Mouse (Mus musculus): ENCODE data around the gene Skp2.

The Skp2 gene

GRCm38 (mm10) chr15:9074139-9074538 is 81.1 kb downstream of the Skp2 start:
- DNase-seq, result no peak

- DNase-seq, result no peak
These were observed 81.5 kb downstream of the Skp2 start for GRCm38 (mm10) chr15:9073684-9074083.

DNA sequence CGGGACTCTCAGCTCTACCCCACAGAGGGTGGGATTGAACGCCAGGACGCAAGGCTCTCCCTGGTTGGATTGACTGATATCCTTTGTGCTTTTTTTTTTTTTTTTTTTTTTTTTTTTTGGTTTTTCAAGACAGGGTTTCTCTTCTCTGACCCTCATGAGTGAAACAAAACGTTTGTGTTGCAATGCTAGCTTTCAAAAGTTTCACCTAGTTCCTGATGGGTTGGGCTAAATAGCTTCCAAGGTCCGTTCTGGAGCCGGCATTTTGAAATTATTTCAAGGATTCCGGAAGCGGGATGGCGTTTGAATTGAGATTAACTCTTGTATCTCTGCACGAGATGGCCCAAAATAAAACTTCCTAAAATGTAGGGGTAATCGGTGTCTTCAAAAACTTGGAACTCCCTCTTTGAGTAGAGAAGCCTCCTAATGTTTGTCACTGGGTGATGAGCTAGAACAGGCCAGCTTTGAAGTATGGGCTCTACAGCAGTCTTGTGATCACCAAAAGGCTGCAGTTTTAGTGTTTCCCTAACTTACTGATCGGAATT is 82.1 kb downstream of the Skp2 start:
- DNase-seq, result no peak

DNA sequence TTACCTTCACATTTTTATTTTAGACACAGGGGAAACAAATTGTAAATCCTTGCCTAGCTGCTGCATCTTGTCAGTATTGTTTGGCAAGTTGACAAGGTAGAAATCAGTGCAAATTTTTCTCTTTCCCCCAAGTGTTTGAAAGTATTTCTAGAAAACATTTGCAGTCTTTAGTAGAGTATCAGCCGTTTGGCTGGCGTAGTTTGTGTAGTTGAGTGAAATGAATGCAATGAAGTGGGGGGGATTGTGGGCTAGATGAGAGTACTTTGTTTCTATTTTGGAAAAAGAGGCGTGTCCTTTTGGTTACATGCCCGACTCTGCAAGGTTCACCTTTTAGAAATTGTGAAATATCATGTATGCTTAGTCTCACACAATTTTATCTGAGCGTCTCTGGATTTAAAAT is 82.6 kb downstream of the Skp2 start:
- DNase-seq, result no peak

- peak; percentile 43 for DNase-seq
These were observed 83.4 kb downstream of the Skp2 start for GRCm38 (mm10) chr15:9071556-9072544.

DNA sequence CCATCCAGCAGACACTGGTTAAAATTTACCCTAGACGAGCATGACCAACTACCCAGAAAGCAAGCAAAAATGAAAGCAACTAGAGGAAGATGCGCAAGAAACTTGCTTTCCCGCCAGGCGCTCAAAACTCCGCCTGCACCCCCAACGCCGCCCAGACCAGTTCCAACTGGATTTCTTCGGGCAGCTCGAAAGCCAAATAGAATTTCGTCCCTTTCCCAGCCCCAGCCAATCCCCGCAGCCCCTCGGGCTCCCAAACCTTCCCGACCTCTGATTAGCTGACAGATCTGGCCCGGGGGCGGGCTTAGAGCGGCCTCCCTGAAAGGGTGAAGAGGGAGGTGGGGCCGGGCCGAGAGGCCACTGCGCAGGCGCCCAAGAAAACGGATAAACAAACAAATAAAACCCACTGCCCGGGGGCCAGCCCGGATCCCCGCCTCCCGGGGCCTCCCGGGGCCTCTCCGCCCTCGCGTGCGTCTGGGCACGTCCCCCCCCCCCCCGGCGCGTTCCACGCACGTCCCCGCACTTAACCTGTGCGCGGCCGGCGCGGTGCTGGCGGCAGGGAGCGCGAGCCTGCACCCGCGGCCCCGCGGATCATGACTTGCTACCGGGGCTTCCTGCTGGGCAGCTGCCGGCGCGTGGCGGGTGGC is 84.2 kb downstream of the Skp2 start, which contains the start of gene Nadk2:
Gene Nadk2, plus strand, starts transcription at position 349 of the 644 bp plus-strand sequence.
- peak; percentile 97 for DNase-seq

DNA sequence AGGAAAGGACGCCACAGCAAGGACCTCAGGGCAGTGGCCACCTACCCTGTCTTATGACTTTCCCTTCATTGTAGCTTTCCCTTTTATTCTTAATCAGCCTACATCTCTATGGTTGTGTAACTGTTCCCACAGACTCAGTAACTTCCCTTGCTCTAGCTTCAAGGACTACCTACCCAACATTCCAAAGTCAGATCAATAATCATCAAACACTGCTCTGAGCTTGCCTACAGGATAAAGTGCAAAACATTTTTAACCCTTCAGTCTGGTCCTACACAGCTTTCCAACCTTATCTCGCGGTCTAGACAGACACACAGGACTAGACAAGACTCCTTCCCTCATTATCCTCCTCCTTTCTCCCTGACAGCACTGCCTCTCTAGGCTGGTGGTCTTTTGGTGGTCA is 84.9 kb downstream of the Skp2 start:
- DNase-seq, result no peak

GRCm38 (mm10) chr15:9068881-9069280 is 86.3 kb downstream of the Skp2 start:
- no peak for DNase-seq
